Mouse (Mus musculus) erythroid progenitor cell, adult 5-6 weeks (primary cell): ENCODE data around the gene Tigd2. TPM values are rescaled to one million over a fixed set of nuclear protein-coding genes. Genes with fewer than 3 reads are reported as not detected.
A peak's percentile ranks its signal among the peaks of the same experiment; 100 is the strongest.
"Not testable (repeated sequence)": the region's sequence is repeated elsewhere in the genome, so short reads cannot be mapped to it uniquely, and the experiment has no call there.

ENCODE experiments used
- ATAC-seq: replicated peaks from 2 replicates; pipeline ENCODE4 v1.8.0; 2016; ENCODE audit warnings: moderate number of reproducible peaks, mild to moderate bottlenecking, moderate TSS enrichment, inconsistent platforms; ENCODE audit not compliant: poor library complexity, low FRiP score, severe bottlenecking
- total RNA-seq, 2 experiments: library from RNA; stranded (forward) in 1 of 2; stranded (reverse) in 1 of 2; fragments of 150-400 nt in 1 of 2; fragments of 186-747, 209-891 nt in 1 of 2; gene quantifications; 2 replicates each; pipeline versions ENCODE4 v1.2.3 to v1.2.4; 2015 to 2017; ENCODE audit warnings: low replicate concordance in 2 of 2

The Tigd2 gene
- total RNA-seq (2015; ENCODE audit: low replicate concordance) = 2.5 and 8.3 TPM in 2 replicates
- total RNA-seq (2017; ENCODE audit: low replicate concordance) = 3.1 and 6.2 TPM in 2 replicates

GRCm38 (mm10) chr6:59208685-59209298 is at the start of gene Tigd2:
Gene Tigd2 (plus strand): TSS chr6:59208870.
- peak; percentile 96 for ATAC-seq

- ATAC-seq = no peak
These were observed 46.7 kb upstream of the Tigd2 start for GRCm38 (mm10) chr6:59161801-59162478.

GRCm38 (mm10) chr6:59162887-59163286 is 45.8 kb upstream of the Tigd2 start:
- no peak for ATAC-seq

- no peak for ATAC-seq
These were observed 45.3 kb upstream of the Tigd2 start for GRCm38 (mm10) chr6:59163407-59163806.

- no peak for ATAC-seq
These were observed 39.7 kb upstream of the Tigd2 start for GRCm38 (mm10) chr6:59168939-59169338.

GRCm38 (mm10) chr6:59171230-59171629 is 37.4 kb upstream of the Tigd2 start:
- ATAC-seq = no peak

GRCm38 (mm10) chr6:59173940-59174339 is 34.7 kb upstream of the Tigd2 start:
- ATAC-seq = no peak

- ATAC-seq = no peak
These were observed 30.6 kb upstream of the Tigd2 start for GRCm38 (mm10) chr6:59178051-59178450.

GRCm38 (mm10) chr6:59180376-59180996 is 28.2 kb upstream of the Tigd2 start:
- ATAC-seq = no peak

- no peak for ATAC-seq
These were observed 23.5 kb upstream of the Tigd2 start for GRCm38 (mm10) chr6:59185010-59185699.

- no peak for ATAC-seq
These were observed 18.7 kb upstream of the Tigd2 start for GRCm38 (mm10) chr6:59190006-59190405.

- not testable (repeated sequence) for ATAC-seq
These were observed 14.2 kb upstream of the Tigd2 start for GRCm38 (mm10) chr6:59194518-59194917.

- ATAC-seq = no peak
These were observed 12.6 kb upstream of the Tigd2 start for GRCm38 (mm10) chr6:59195849-59196635.

- no peak for ATAC-seq
These were observed 11.9 kb upstream of the Tigd2 start for GRCm38 (mm10) chr6:59196746-59197145.

GRCm38 (mm10) chr6:59198356-59198755 is 10.3 kb upstream of the Tigd2 start:
- ATAC-seq = no peak

- ATAC-seq = no peak
These were observed 9.6 kb upstream of the Tigd2 start for GRCm38 (mm10) chr6:59199021-59199420.

GRCm38 (mm10) chr6:59207561-59207960 is 1.1 kb upstream of the Tigd2 start:
- no peak for ATAC-seq

- peak; percentile 43 for ATAC-seq
These were observed 633 bp downstream of the Tigd2 start for GRCm38 (mm10) chr6:59209299-59209707.

GRCm38 (mm10) chr6:59233191-59233590 is 24.5 kb downstream of the Tigd2 start:
- ATAC-seq = no peak

- no peak for ATAC-seq
These were observed 25.0 kb downstream of the Tigd2 start for GRCm38 (mm10) chr6:59233651-59234050.
